Mouse (Mus musculus): ENCODE measurements around the gene Serpinb1a. TPM values are rescaled to one million over a fixed set of nuclear protein-coding genes. Genes with fewer than 3 reads are reported as not detected.

The Serpinb1a gene
- polyA plus RNA-seq, 1 experiment from 2014 or later: 1.7 TPM

GRCm38 (mm10) chr13:32863456-32863855, 12.5 kb upstream of the Serpinb1a start:
- ATAC-seq (ENCODE audit: low FRiP score, low read depth): no peak
- Histone ChIP-seq H3K4me3 (no peak overlapping the region), H3K36me3 (no peaks in the 10 kb centered on the region), H3K4me1 (replicated peaks) (no peaks in the 10 kb centered on the region), H3K27ac (replicated peaks) (no peak overlapping the region), H3K27me3 (no peaks in the 10 kb centered on the region), H3K9ac (no peak overlapping the region), H3K4me2 (no peak overlapping the region), H3K9me3 (no peaks in the 10 kb centered on the region)

DNA sequence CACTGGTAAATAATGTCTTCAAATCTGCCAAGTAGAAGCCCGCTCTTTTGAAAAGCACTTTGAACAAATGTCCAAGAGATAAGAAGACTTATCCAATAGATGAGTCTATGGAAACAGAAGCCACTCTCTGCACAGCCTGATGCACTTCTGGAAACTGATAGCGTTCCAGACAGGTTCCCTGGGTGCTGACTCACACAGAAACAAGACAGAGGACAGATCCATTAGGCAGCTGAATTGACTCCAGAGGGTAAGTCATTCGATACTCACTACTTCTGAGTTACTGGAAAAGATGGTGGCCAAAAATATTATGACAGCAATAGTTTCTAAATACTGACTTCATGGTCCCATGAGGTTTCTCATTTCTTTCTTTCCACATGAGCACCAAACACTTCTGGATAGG, 9.8 kb upstream of the Serpinb1a start:
- WGBS: 83% methylated on average over 3 of the region's 3 CpGs
- Histone ChIP-seq H3K36me3 (no peaks in the 10 kb centered on the region), H3K27me3 (no peaks in the 10 kb centered on the region), H3K9ac (no peak overlapping the region), H3K27ac (replicated peaks) (no peak overlapping the region), H3K4me2 (no peak overlapping the region), H3K4me1 (replicated peaks) (no peaks in the 10 kb centered on the region), H3K4me3 (no peak overlapping the region), H3K9me3 (no peaks in the 10 kb centered on the region)
- no peak for ATAC-seq (ENCODE audit: low FRiP score, low read depth)

- Histone ChIP-seq H3K4me3 (no peak overlapping the region), H3K27me3 (no peaks in the 10 kb centered on the region), H3K9ac (no peak overlapping the region), H3K9me3 (no peaks in the 10 kb centered on the region), H3K27ac (replicated peaks) (no peak overlapping the region), H3K36me3 (no peaks in the 10 kb centered on the region), H3K4me2 (no peak overlapping the region), H3K4me1 (replicated peaks) (0 out of 2 replicates have a peak, but pooled peaks cover 3% of the 10 kb centered on the region)
- peak; percentile 59; the same call in 1 of the 2 replicates for ATAC-seq (ENCODE audit: low FRiP score, low read depth)
- WGBS: 45% methylated on average over 2 of the region's 2 CpGs
Measured at GRCm38 (mm10) chr13:32853073-32853472, 2.1 kb upstream of the Serpinb1a start.

DNA sequence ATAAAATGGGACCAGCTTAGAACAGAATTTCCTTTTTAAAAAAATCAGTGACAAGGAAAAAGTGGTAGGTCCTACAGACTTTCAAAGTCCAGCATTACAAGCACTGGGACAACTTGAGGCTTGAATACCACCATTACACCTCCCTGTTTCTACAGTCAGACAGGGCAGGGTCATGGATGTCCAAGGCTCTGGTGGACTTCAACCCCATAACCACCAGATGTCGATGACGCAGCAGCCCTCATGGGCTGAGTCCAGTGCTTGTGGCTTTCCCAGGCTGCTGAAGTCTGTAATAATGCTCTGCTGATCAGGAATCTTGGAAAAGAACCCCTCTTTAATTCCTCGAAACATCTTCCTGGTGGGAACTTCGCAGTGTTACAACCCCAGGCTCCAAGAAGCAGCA, 1.6 kb upstream of the Serpinb1a start:
- Histone ChIP-seq H3K4me1 (replicated peaks) (0 out of 2 replicates have a peak, but pooled peaks cover 3% of the 10 kb centered on the region), H3K4me3 (no peak overlapping the region), H3K27ac (replicated peaks) (no peak overlapping the region), H3K27me3 (no peaks in the 10 kb centered on the region), H3K9me3 (no peaks in the 10 kb centered on the region), H3K9ac (no peak overlapping the region), H3K4me2 (no peak overlapping the region), H3K36me3 (no peaks in the 10 kb centered on the region)
- 90% methylated on average over 4 of the region's 4 CpGs for WGBS
- ATAC-seq (ENCODE audit: low FRiP score, low read depth): 0 out of 2 replicates have a peak, but pooled peaks have one; percentile 38

DNA sequence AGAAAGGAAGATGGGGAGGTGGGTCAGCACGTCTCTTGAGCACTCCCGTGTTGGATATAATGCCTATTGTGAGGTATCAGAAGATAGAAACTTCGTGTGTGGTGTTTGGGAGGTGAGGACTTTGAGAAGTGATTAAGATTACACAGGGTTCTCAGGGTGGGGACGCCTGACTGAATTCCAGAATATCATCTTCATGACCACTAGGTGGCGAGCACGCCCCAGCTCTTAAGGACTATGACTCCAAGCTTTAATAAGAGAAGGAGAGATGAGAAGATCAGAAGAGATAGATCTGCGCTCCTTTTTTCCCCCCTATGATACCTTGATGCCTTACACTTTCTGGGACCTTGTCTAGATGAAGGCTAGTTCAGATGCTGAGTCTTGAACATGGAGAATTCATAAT, 982 bp upstream of the Serpinb1a start:
- WGBS: 12% methylated on average over 7 of the region's 7 CpGs
- 0 out of 2 replicates have a peak, but pooled peaks have one; percentile 69 for ATAC-seq (ENCODE audit: low FRiP score, low read depth)
- Histone ChIP-seq H3K4me3 (no peak overlapping the region), H3K27me3 (no peaks in the 10 kb centered on the region), H3K9ac (no peak overlapping the region), H3K4me2 (no peak overlapping the region), H3K36me3 (no peaks in the 10 kb centered on the region), H3K9me3 (no peaks in the 10 kb centered on the region), H3K27ac (replicated peaks) (no peak overlapping the region), H3K4me1 (replicated peaks) (0 out of 2 replicates have a peak, but pooled peaks cover 3% of the 10 kb centered on the region)

GRCm38 (mm10) chr13:32850156-32850555, 829 bp downstream of the Serpinb1a start:
- no peak for ATAC-seq (ENCODE audit: low FRiP score, low read depth)
- Histone ChIP-seq H3K36me3 (no peaks in the 10 kb centered on the region), H3K27me3 (no peaks in the 10 kb centered on the region), H3K4me1 (replicated peaks) (0 out of 2 replicates have a peak, but pooled peaks cover 3% of the 10 kb centered on the region), H3K4me2 (no peak overlapping the region), H3K9ac (no peak overlapping the region), H3K27ac (replicated peaks) (no peak overlapping the region), H3K9me3 (no peaks in the 10 kb centered on the region), H3K4me3 (no peak overlapping the region)
- 89% methylated on average over 1 of the region's 1 CpGs for WGBS

- ATAC-seq (ENCODE audit: low FRiP score, low read depth): no peak
- Histone ChIP-seq H3K9me3 (no peaks in the 10 kb centered on the region), H3K9ac (no peak overlapping the region), H3K4me2 (no peak overlapping the region), H3K27ac (replicated peaks) (no peak overlapping the region), H3K27me3 (no peaks in the 10 kb centered on the region), H3K4me1 (replicated peaks) (0 out of 2 replicates have a peak, but pooled peaks cover 3% of the 10 kb centered on the region), H3K36me3 (no peaks in the 10 kb centered on the region), H3K4me3 (no peak overlapping the region)
Measured at GRCm38 (mm10) chr13:32849531-32850123, 1.4 kb downstream of the Serpinb1a start.

DNA sequence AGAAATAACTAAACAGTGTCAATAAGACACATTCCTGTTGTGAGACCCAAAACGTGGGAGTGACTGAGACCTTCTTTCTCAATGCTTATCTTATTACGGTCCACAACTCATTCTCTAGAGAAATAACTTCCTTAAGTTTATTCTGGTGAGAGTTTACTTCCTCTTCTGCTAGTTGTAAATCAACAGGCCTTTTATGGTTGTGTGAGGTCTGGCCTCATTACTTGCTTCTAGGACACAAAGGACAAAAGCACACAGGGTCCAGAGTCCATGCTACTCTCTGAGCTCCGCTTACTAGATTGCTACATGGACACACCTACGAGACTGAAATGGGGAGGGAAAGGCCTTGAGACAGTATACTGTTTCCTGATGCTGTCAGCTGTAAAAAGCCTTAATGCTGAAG, 1.9 kb downstream of the Serpinb1a start:
- no peaks in the 10 kb centered on the region for H3K9me3 ChIP-seq
- 71% methylated on average over 4 of the region's 4 CpGs for WGBS
- H3K27ac ChIP-seq (replicated peaks): no peak overlapping the region
- ATAC-seq (ENCODE audit: low FRiP score, low read depth): no peak
- no peaks in the 10 kb centered on the region for H3K27me3 ChIP-seq
- no peak overlapping the region for H3K4me2 ChIP-seq
- H3K9ac ChIP-seq: no peak overlapping the region
- no peak overlapping the region for H3K4me3 ChIP-seq
- H3K4me1 ChIP-seq (replicated peaks): 0 out of 2 replicates have a peak, but pooled peaks cover 3% of the 10 kb centered on the region
- no peaks in the 10 kb centered on the region for H3K36me3 ChIP-seq

DNA sequence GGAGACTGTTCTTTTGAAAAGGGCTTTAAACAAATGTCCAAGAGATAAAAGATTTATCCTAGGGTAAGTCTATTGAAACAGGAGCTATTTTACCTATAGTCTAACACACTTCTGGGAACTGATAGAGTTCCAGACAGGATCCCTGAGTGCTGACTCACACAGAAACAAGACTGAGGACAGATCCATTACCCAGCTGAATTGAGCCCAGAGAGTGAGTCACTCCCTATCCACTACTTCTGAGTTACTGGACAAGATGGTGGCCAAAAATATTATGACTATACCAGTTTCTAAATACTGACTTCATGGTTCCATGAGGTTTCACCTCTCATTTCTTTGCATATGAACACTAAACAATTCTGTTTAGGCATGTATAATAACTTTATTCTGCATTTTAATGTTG, 4.8 kb downstream of the Serpinb1a start:
- 0 out of 2 replicates have a peak, but pooled peaks cover 3% of the 10 kb centered on the region for H3K4me1 ChIP-seq (replicated peaks)
- H3K9ac ChIP-seq: no peak overlapping the region
- no peak overlapping the region for H3K27ac ChIP-seq (replicated peaks)
- no peaks in the 10 kb centered on the region for H3K36me3 ChIP-seq
- ATAC-seq (ENCODE audit: low FRiP score, low read depth): no peak
- H3K4me3 ChIP-seq: no peak overlapping the region
- H3K9me3 ChIP-seq: no peaks in the 10 kb centered on the region
- no peaks in the 10 kb centered on the region for H3K27me3 ChIP-seq
- no peak overlapping the region for H3K4me2 ChIP-seq

DNA sequence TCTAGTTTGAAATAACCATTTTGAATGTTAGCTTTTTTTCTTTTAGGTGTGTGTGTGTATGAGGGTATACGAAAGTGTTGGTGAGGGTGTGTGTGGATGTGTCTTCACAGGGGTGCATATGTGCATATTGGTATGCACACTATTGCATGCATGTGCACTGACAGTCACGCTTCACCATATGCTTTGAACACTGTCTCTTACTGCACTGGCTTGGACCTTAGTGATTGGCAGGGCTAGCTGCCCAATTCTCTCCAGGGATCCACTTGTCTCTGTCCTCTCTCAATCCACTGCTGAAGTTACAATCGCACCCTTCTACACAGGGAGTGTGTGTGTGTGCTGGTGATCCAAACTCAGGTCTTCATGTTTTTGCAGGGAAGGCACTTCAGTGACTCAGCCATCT, 9.6 kb downstream of the Serpinb1a start:
- 91% methylated on average over 3 of the region's 3 CpGs for whole genome bisulfite sequencing

GRCm38 (mm10) chr13:32839314-32839713, 11.7 kb downstream of the Serpinb1a start:
- H3K4me1 ChIP-seq (replicated peaks): no peaks in the 10 kb centered on the region
- no peak overlapping the region for H3K4me3 ChIP-seq
- no peaks in the 10 kb centered on the region for H3K36me3 ChIP-seq
- no peak for ATAC-seq (ENCODE audit: low FRiP score, low read depth)
- H3K27me3 ChIP-seq: no peaks in the 10 kb centered on the region
- no peak overlapping the region for H3K27ac ChIP-seq (replicated peaks)
- no peaks in the 10 kb centered on the region for H3K9me3 ChIP-seq
- no peak overlapping the region for H3K4me2 ChIP-seq
- 46% methylated on average over 1 of the region's 1 CpGs for WGBS
- H3K9ac ChIP-seq: no peak overlapping the region

More for the DNA sequence above, 9.6 kb downstream of the Serpinb1a start:
- H3K36me3 ChIP-seq: no peaks in the 10 kb centered on the region
- H3K4me1 ChIP-seq (replicated peaks): no peaks in the 10 kb centered on the region
- H3K27me3 ChIP-seq: no peaks in the 10 kb centered on the region
- no peaks in the 10 kb centered on the region for H3K9me3 ChIP-seq
- no peak overlapping the region for H3K4me3 ChIP-seq
- H3K4me2 ChIP-seq: no peak overlapping the region
- no peak overlapping the region for H3K9ac ChIP-seq
- no peak overlapping the region for H3K27ac ChIP-seq (replicated peaks)
- ATAC-seq (ENCODE audit: low FRiP score, low read depth): no peak

GRCm38 (mm10) chr13:32834513-32834912, 16.5 kb downstream of the Serpinb1a start:
- H3K4me1 ChIP-seq (replicated peaks): no peaks in the 10 kb centered on the region
- H3K9ac ChIP-seq: no peak overlapping the region
- no peak overlapping the region for H3K4me2 ChIP-seq
- no peaks in the 10 kb centered on the region for H3K27me3 ChIP-seq
- H3K36me3 ChIP-seq: no peaks in the 10 kb centered on the region
- no peaks in the 10 kb centered on the region for H3K9me3 ChIP-seq
- no peak for ATAC-seq (ENCODE audit: low FRiP score, low read depth)
- H3K4me3 ChIP-seq: no peak overlapping the region
- WGBS: 91% methylated on average over 5 of the region's 5 CpGs
- no peak overlapping the region for H3K27ac ChIP-seq (replicated peaks)

GRCm38 (mm10) chr13:32833237-32833636, 17.7 kb downstream of the Serpinb1a start:
- H3K4me1 ChIP-seq (replicated peaks): no peaks in the 10 kb centered on the region
- H3K4me2 ChIP-seq: no peak overlapping the region
- H3K27me3 ChIP-seq: no peaks in the 10 kb centered on the region
- no peaks in the 10 kb centered on the region for H3K36me3 ChIP-seq
- WGBS: 73% methylated on average over 6 of the region's 6 CpGs
- H3K9me3 ChIP-seq: no peaks in the 10 kb centered on the region
- H3K9ac ChIP-seq: no peak overlapping the region
- H3K4me3 ChIP-seq: no peak overlapping the region
- no peak overlapping the region for H3K27ac ChIP-seq (replicated peaks)
- no peak for ATAC-seq (ENCODE audit: low FRiP score, low read depth)

Measured in hindbrain, embryonic 15.5 days (tissue).